Mouse (Mus musculus): ENCODE data around the gene Det1. TPM values are rescaled to one million over a fixed set of nuclear protein-coding genes. Genes with fewer than 3 reads are reported as not detected.

Det1 gene
- polyA plus RNA-seq (2012; rRNA removed) (6.3 and 7.0 TPM in 2 replicates), polyA plus RNA-seq (2014; fragmentation: Nextera tagmentation; extraction: Ambion mirVana) (6.9 and 7.6 TPM in 2 replicates)

DNA sequence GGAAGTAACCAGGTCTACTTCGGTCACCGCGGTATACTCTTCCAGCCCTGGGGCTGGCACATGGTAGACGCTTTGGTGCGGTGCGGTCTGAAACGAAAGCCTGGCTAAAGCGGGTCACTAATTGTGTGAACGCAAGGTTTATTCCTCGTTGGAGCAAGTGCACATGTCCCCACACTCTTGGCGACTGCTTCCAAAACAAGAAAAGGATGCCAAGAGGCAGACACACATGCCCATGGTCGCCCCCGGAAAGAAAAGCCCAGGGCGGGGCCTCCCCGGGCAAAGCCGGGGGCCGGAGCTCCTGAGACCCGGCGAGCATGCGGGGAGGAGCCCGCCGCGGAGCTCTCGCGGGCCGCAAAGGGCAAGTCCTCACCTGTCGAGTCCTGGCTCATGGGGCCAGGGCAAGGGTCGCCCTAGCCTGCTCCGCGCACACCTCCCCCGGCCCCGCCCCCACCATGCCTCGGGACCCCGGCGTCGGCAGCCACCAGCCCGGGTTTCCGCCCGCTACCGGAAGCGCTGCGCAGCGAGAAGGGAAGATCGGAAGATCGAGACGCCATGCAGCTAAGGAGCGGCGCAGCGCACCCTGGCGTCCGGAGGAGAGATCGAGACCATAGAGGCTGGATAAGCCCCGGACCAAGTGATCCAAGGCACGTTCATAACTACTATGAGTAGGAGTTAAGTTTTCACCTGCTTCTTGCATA, at the start of gene Det1:
Gene Det1 (minus strand): TSS at position 527 of the 698 bp plus-strand sequence.
- H3K36me3 ChIP-seq (replicated peaks; ENCODE audit: control insufficient read depth, insufficient read depth, low read depth) = peaks cover 10% of the 10 kb centered on the region
- H3K9me3 ChIP-seq (ENCODE audit: control insufficient read depth, low read length) = no peaks in the 10 kb centered on the region
- peaks cover 7% of the 10 kb centered on the region in 2 experiments for H3K4me1 ChIP-seq (replicated peaks; ENCODE audit: control insufficient read depth in 2 of 2, insufficient read depth in 2 of 2, low read length in 1 of 2)
- peak within 1 kb of the TSS; percentile 74 for H3K9ac ChIP-seq (replicated peaks)
- ATAC-seq (ENCODE audit: insufficient read depth) = peak; percentile 88
- peak within 1 kb of the TSS; percentile 67 for H3K27ac ChIP-seq
- H3K27me3 ChIP-seq (ENCODE audit: control insufficient read depth, insufficient read depth, low read length) = no peaks in the 10 kb centered on the region
- DNase-seq (ENCODE audit: low read depth in 3 of 3, low spot score in 3 of 3) = peak; percentile 79 to 82 (median 81)
- WGBS (ENCODE audit: insufficient replicate concordance) = under 1% methylated on average over 54 of the region's 54 CpGs
- TF ChIP-seq CTCF (IDR thresholded peaks at IDR 0.05; ENCODE audit: low read depth) = peak; percentile 97
- peak; percentile 31; the same call in 1 of the 2 replicates for TF ChIP-seq EP300 (IDR thresholded peaks at IDR 0.05; ENCODE audit: low read depth)
- peak within 1 kb of the TSS; percentile 75 to 97 for H3K4me3 ChIP-seq (ENCODE audit: insufficient read depth in 1 of 2, low read depth in 2 of 2, low read length in 2 of 2)
- H3K4me2 ChIP-seq (ENCODE audit: low read depth) = peak within 1 kb of the TSS; percentile 88

DNA sequence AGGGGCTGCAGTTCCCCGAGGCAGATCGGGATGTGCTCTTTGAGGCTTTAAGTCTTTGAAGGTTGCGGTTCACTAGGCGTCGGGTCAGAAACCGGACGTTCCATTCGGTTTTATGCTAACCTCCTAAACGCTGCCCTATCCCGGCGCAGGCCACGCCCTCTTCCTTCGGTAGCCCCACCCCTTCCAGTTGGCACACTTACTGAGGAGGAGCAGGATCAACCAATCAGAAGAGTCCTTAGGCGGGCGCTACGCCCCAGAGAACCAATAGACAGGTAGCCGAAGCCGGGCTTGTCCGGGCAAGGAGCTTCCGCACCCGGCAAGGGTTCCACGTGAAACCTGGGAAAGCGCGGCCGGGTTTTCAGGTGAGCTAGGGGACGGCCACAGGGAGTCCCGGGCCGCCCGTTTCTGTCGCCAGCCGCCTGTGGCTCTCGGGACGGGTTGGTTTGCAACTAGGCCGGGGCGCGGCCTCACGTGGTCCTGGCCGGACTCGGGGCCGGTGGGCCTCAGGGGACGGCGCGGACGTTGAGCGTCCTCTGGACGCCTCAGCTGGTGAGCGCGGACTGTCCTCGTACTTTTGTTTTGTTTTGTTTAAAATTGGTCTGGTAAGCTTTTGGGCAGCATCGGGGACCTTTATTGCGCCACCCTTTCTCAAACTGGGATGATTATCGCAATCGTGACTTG, 48.7 kb upstream of the Det1 start, which contains the start of gene Aen:
Gene Aen (plus strand): TSS at position 202 of the 681 bp plus-strand sequence.
- peak; percentile 95 for ATAC-seq (ENCODE audit: insufficient read depth)
- no peak within 1 kb of the TSS for H3K27ac ChIP-seq
- H3K4me1 ChIP-seq (replicated peaks; ENCODE audit: control insufficient read depth in 2 of 2, insufficient read depth in 2 of 2, low read length in 1 of 2) = peaks cover 14 to 15% of the 10 kb centered on the region in 2 experiments; a peak in 3 of 4 replicates

DNA sequence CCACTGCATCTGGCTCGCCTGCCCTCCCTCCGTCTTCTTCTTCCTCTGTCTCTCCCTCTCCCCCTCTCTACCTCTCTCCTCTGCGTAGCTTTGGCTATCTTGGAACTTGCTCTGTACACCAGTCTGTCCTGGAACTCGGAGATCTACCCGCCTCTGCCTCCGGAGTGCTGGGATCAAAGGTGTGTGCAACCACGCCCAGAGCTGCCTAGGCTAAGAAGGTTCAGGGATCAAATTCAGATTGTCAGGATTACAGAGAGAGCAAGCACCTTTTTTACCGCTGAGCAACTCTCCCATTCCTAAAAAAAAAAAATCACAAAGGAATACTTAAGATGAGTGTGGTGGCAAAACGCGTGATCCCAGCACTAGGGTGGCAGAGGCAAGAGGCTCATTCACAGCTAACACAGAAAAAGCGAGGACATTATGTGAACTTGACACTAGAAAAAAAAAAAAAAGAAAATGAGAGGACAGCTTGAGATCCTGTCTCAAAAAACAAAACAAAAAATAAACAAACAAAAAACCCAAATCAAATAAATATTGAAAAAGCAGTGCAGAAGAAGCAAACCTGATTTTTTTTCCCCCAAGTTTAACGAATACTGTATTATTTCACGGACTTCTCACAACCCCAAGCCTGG, 48.1 kb upstream of the Det1 start:
- Histone ChIP-seq H3K27ac (no peak overlapping the region), H3K9ac (replicated peaks) (peak overlapping the region; percentile 47), H3K27me3 (ENCODE audit: control insufficient read depth, insufficient read depth, low read length) (no peaks in the 10 kb centered on the region), H3K9me3 (ENCODE audit: control insufficient read depth, low read length) (no peaks in the 10 kb centered on the region), H3K4me3 (ENCODE audit: insufficient read depth in 1 of 2, low read depth in 2 of 2, low read length in 2 of 2) (peak overlapping the region; percentile 70 to 96), H3K36me3 (replicated peaks; ENCODE audit: control insufficient read depth, insufficient read depth, low read depth) (no peaks in the 10 kb centered on the region; the same call in 1 of the 2 replicates), H3K4me2 (ENCODE audit: low read depth) (peak overlapping the region; percentile 96), H3K4me1 (replicated peaks; ENCODE audit: control insufficient read depth in 2 of 2, insufficient read depth in 2 of 2, low read length in 1 of 2) (peaks cover 14 to 15% of the 10 kb centered on the region in 2 experiments; a peak in 3 of 4 replicates)
- ATAC-seq (ENCODE audit: insufficient read depth) (no peak), DNase-seq (ENCODE audit: low read depth in 3 of 3, low spot score in 3 of 3) (no peak)
- TF ChIP-seq CTCF (IDR thresholded peaks at IDR 0.05; ENCODE audit: low read depth) (no peak), EP300 (IDR thresholded peaks at IDR 0.05; ENCODE audit: low read depth) (no peak)
- WGBS (ENCODE audit: insufficient replicate concordance) = 27% methylated on average over 13 of the region's 13 CpGs

More for the DNA sequence above, 48.7 kb upstream of the Det1 start, which contains the start of gene Aen:
- WGBS (ENCODE audit: insufficient replicate concordance) = 3% methylated on average over 53 of the region's 53 CpGs
- Histone ChIP-seq H3K4me2 (ENCODE audit: low read depth) (peak within 1 kb of the TSS; percentile 96), H3K9me3 (ENCODE audit: control insufficient read depth, low read length) (no peaks in the 10 kb centered on the region), H3K4me3 (ENCODE audit: insufficient read depth in 1 of 2, low read depth in 2 of 2, low read length in 2 of 2) (peak within 1 kb of the TSS; percentile 94 to 96), H3K27me3 (ENCODE audit: control insufficient read depth, insufficient read depth, low read length) (no peaks in the 10 kb centered on the region), H3K36me3 (replicated peaks; ENCODE audit: control insufficient read depth, insufficient read depth, low read depth) (no peaks in the 10 kb centered on the region; the same call in 1 of the 2 replicates), H3K9ac (replicated peaks) (peak within 1 kb of the TSS; percentile 80)
- peak; percentile 97 to 98 (median 98) for DNase-seq (ENCODE audit: low read depth in 3 of 3, low spot score in 3 of 3)
- TF ChIP-seq EP300 (IDR thresholded peaks at IDR 0.05; ENCODE audit: low read depth) (no peak), CTCF (IDR thresholded peaks at IDR 0.05; ENCODE audit: low read depth) (no peak)

DNA sequence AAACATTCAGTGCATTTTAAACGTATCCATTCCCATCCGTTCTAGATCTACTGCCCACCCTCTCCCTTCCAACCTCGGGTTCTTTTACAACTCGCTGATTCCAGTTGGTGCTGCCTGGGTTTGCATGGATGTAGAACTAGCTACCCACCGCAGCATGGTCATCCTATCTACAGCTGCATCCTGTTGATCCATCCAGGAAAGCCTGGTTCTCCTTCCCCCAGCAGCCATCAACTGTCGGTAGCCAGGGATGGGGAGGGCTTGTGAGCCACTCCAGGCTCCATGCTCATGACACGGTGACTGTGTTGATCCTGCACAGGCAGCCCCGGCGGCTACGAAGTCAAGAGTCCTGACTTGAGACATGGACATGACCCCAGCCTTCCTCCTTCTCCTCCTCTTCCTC, 46.9 kb upstream of the Det1 start:
- TF ChIP-seq EP300 (IDR thresholded peaks at IDR 0.05; ENCODE audit: low read depth) = no peak
- TF ChIP-seq CTCF (IDR thresholded peaks at IDR 0.05; ENCODE audit: low read depth) = no peak
- WGBS (ENCODE audit: insufficient replicate concordance) = 69% methylated on average over 10 of the region's 10 CpGs

More for the DNA sequence above, 46.9 kb upstream of the Det1 start:
- no peak overlapping the region for H3K27ac ChIP-seq
- H3K36me3 ChIP-seq (replicated peaks; ENCODE audit: control insufficient read depth, insufficient read depth, low read depth) = no peaks in the 10 kb centered on the region; the same call in 1 of the 2 replicates
- ATAC-seq (ENCODE audit: insufficient read depth) = no peak
- H3K4me3 ChIP-seq (ENCODE audit: insufficient read depth in 1 of 2, low read depth in 2 of 2, low read length in 2 of 2) = no peak overlapping the region
- no peak overlapping the region for H3K9ac ChIP-seq (replicated peaks)
- H3K4me2 ChIP-seq (ENCODE audit: low read depth) = no peak overlapping the region
- H3K4me1 ChIP-seq (replicated peaks; ENCODE audit: control insufficient read depth in 2 of 2, insufficient read depth in 2 of 2, low read length in 1 of 2) = peaks cover 14 to 15% of the 10 kb centered on the region in 2 experiments; a peak in 3 of 4 replicates
- no peak for DNase-seq (ENCODE audit: low read depth in 3 of 3, low spot score in 3 of 3)
- no peaks in the 10 kb centered on the region for H3K27me3 ChIP-seq (ENCODE audit: control insufficient read depth, insufficient read depth, low read length)
- H3K9me3 ChIP-seq (ENCODE audit: control insufficient read depth, low read length) = no peaks in the 10 kb centered on the region
